Mouse (Mus musculus) erythroid progenitor cell, adult 5-6 weeks (primary cell): ENCODE data around the gene Tsga13. TPM values are rescaled to one million over a fixed set of nuclear protein-coding genes. Genes with fewer than 3 reads are reported as not detected.

Source experiments
- ATAC-seq: replicated peaks from 2 replicates; pipeline ENCODE4 v1.8.0; 2016; ENCODE audit warnings: moderate number of reproducible peaks, mild to moderate bottlenecking, moderate TSS enrichment, inconsistent platforms; ENCODE audit not compliant: poor library complexity, low FRiP score, severe bottlenecking
- total RNA-seq, 2 experiments: library from RNA; stranded (forward) in 1 of 2; stranded (reverse) in 1 of 2; fragments of 150-400 nt in 1 of 2; fragments of 186-747, 209-891 nt in 1 of 2; gene quantifications; 2 replicates each; pipeline versions ENCODE4 v1.2.3 to v1.2.4; 2015 to 2017; ENCODE audit warnings: low replicate concordance in 2 of 2

Gene Tsga13
- total RNA-seq, 2 experiments from 2014 or later: not detected

- no peak for ATAC-seq
Measured at GRCm38 (mm10) chr6:30866501-30866900, 48.9 kb downstream of the Tsga13 start.

GRCm38 (mm10) chr6:30865031-30865678 lies 50.2 kb downstream of the Tsga13 start:
- ATAC-seq: no peak

- ATAC-seq: no peak
Measured at GRCm38 (mm10) chr6:30855956-30856355, 59.4 kb downstream of the Tsga13 start.

- ATAC-seq: no peak
Measured at GRCm38 (mm10) chr6:30855205-30855604, 60.2 kb downstream of the Tsga13 start.

- no peak for ATAC-seq
Measured at GRCm38 (mm10) chr6:30849818-30850217, 65.6 kb downstream of the Tsga13 start.

Other genes starting within 250 kb of the Tsga13 start
- 3.2 and 49.0 TPM in 2 replicates for gene Cep41, start 221.8 kb downstream of the Tsga13 start, total RNA-seq (2015; ENCODE audit: low replicate concordance)
- 3.1 and 5.5 TPM in 2 replicates for gene Cep41, start 221.8 kb downstream of the Tsga13 start, total RNA-seq (2017; ENCODE audit: low replicate concordance)
- not detected in 2 replicates for gene Mest, start 192.0 kb downstream of the Tsga13 start, total RNA-seq (2015; ENCODE audit: low replicate concordance)
- gene Mest, start 192.0 kb downstream of the Tsga13 start, total RNA-seq (2017; ENCODE audit: low replicate concordance): not detected in 2 replicates
- 12.6 and 18.0 TPM in 2 replicates for gene Copg2, start 18.8 kb downstream of the Tsga13 start, total RNA-seq (2015; ENCODE audit: low replicate concordance)
- gene Copg2, start 18.8 kb downstream of the Tsga13 start, total RNA-seq (2017; ENCODE audit: low replicate concordance): 7.0 and 10.0 TPM in 2 replicates
- gene Klf14, start 43.5 kb upstream of the Tsga13 start, total RNA-seq (2015; ENCODE audit: low replicate concordance): not detected in 2 replicates
- gene Klf14, start 43.5 kb upstream of the Tsga13 start, total RNA-seq (2017; ENCODE audit: low replicate concordance): not detected in 2 replicates